Mouse (Mus musculus) kidney, embryonic 15.5 days (tissue): ENCODE measurements around the gene Pold1. TPM values are rescaled to one million over a fixed set of nuclear protein-coding genes. Genes with fewer than 3 reads are reported as not detected.

Experiments
- ATAC-seq: fragments of 200-750 bp; cut with Nextera tagmentation; replicated peaks from 2 replicates; pipeline ENCODE4 v1.8.0; 2017; ENCODE audit warnings: moderate TSS enrichment; ENCODE audit not compliant: low FRiP score
- H3K27ac ChIP-seq: fragments of 300-500 bp; sonication (generic); 2 replicates; pipeline ENCODE4 v1.5.1; 2015; ENCODE audit warnings: mild to moderate bottlenecking, inconsistent platforms
- H3K27me3 ChIP-seq: fragments of 300-500 bp; sonication (generic); 2 replicates; pipeline ENCODE4 v1.6.1; 2015; ENCODE audit warnings: inconsistent platforms
- H3K36me3 ChIP-seq: fragments of 300-500 bp; sonication (generic); 2 replicates; pipeline ENCODE4 v1.6.1; 2015; ENCODE audit warnings: inconsistent platforms
- H3K4me1 ChIP-seq: fragments of 300-500 bp; sonication (generic); 2 replicates; pipeline ENCODE4 v1.6.1; 2015; ENCODE audit warnings: inconsistent platforms
- H3K4me2 ChIP-seq: fragments of 300-500 bp; sonication (generic); 2 replicates; pipeline ENCODE4 v1.6.1; 2015; ENCODE audit warnings: moderate library complexity, mild to moderate bottlenecking, inconsistent platforms
- H3K4me3 ChIP-seq: fragments of 300-500 bp; sonication (generic); replicated peaks from 2 replicates; pipeline ENCODE4 v1.5.1; 2015; ENCODE audit warnings: mild to moderate bottlenecking, inconsistent platforms
- H3K9ac ChIP-seq: fragments of 300-500 bp; sonication (generic); 2 replicates; pipeline ENCODE4 v1.6.1; 2015; ENCODE audit warnings: mild to moderate bottlenecking, inconsistent platforms
- H3K9me3 ChIP-seq: fragments of 300-500 bp; sonication (generic); replicated peaks from 2 replicates; pipeline ENCODE4 v1.6.1; 2016; ENCODE audit warnings: inconsistent platforms
- WGBS: fragments of 180-500 bp; shearing (Covaris S2); methylation state at CpG from one replicate; pipeline ENCODE4 v1.1.7; 2015; ENCODE audit warnings: mixed read lengths; 5-methylcytosine and 5-hydroxymethylcytosine counted together
- polyA plus RNA-seq: library from polyadenylated mRNA; unstranded; fragments of >200 nt; fragmentation: Nextera tagmentation; extraction: Ambion mirVana; gene quantifications from 2 replicates; pipeline ENCODE4 v1.2.1, GENCODE M21; 2015

Gene Pold1
- polyA plus RNA-seq, 1 experiment from 2014 or later, result 101 TPM

DNA sequence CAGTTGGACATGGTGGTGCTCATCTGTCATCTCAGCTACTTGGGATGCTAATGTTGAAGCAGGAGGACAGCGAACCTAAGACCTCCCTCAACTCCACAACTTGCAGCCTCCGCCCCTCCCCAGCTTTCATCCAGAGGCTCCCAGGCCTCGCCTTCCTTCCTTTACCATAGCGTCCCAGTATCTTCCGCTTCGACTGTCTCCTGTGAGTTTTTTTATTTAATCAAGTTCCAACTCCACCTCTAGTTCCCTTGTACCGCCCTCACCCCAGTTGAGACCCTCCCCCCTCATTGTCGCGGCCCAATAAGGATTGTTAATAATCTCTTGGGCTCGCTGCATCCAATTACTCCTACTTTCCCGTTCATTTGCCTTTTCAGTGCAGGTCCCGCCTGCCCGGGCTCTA is 41.3 kb upstream of the Pold1 start:
- Histone ChIP-seq H3K36me3 (no peaks in the 10 kb centered on the region), H3K9me3 (no peaks in the 10 kb centered on the region), H3K4me3 (peak overlapping the region; percentile 56), H3K9ac (no peak overlapping the region), H3K4me1 (peaks cover 58% of the 10 kb centered on the region), H3K27me3 (peaks cover 92% of the 10 kb centered on the region), H3K4me2 (peak overlapping the region; percentile 97), H3K27ac (no peak overlapping the region)
- WGBS, result 4% methylated on average over 13 of the region's 13 CpGs
- no peak for ATAC-seq

DNA sequence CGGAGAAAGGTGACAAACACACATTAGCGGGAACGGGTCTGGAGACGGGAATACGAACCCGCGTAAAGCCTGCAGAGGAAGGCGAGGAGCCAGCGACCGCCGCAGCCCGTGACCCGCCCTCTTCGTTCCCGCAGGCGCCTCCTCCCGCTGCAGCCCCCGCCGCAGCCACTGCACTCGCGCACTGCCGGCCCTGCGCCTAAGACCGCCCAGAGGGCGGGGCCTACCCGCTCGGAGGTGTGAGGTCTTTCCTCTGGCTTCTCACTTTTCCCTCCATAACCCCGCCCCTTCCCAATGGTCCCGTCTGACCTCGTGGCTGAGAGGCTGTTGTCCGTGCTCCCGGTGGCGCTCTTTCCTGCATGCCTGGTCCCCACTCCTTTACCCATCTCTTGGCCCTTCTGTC is 40.5 kb upstream of the Pold1 start:
- peak; percentile 30 for ATAC-seq
- Histone ChIP-seq H3K9me3 (no peaks in the 10 kb centered on the region), H3K4me1 (peaks cover 56% of the 10 kb centered on the region), H3K4me2 (peak overlapping the region; percentile 97), H3K27me3 (peaks cover 98% of the 10 kb centered on the region), H3K36me3 (no peaks in the 10 kb centered on the region), H3K27ac (no peak overlapping the region), H3K4me3 (peak overlapping the region; percentile 56), H3K9ac (peak overlapping the region; percentile 26; the same call in 1 of the 2 replicates)
- WGBS, result under 1% methylated on average over 27 of the region's 33 CpGs

DNA sequence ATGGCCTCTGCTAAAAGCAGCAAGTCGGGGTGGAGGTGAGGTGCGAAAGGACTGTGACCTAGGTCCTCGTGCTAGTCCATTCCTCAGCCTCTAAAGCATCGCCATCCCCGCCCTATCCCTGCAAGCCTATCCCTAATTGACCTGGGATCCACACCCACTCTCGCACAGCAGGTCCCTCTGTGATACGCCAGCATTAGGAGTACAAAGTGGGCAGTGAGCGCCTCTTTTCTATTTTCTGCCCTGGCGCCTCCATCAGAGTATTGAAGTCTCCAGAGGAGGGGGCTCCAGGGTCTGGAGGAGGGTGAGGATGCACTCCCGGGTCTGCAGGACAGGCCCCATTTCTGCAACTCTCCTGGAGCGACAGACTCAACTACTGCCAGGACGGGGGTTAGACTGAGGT is 39.7 kb upstream of the Pold1 start:
- WGBS, result 4% methylated on average over 12 of the region's 12 CpGs
- H3K4me3 ChIP-seq, result peak overlapping the region; percentile 56
- H3K36me3 ChIP-seq, result no peaks in the 10 kb centered on the region
- H3K9me3 ChIP-seq, result no peaks in the 10 kb centered on the region
- peaks cover 91% of the 10 kb centered on the region for H3K27me3 ChIP-seq
- ATAC-seq, result no peak
- H3K27ac ChIP-seq, result no peak overlapping the region
- H3K4me1 ChIP-seq, result peaks cover 50% of the 10 kb centered on the region
- no peak overlapping the region for H3K9ac ChIP-seq
- peak overlapping the region; percentile 97 for H3K4me2 ChIP-seq

DNA sequence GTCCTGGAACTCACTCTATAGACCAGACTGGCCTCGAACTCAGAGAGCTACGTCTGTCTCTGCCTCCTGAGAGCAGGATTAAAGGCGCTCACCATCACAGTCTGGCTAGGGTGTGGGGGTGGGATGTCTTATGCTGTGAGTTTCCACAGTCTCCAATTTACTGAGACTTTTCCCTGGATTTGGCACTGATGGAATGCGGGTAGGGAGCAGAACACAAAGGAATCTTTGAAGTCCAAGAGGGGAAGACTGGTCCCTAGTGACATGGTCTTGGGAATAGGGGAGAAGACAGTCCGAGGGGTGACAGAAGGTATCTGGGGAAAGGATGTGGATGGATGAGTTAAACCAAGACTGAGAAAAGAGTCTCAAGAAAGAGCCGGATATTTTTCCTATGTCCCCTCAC is 39.0 kb upstream of the Pold1 start:
- Histone ChIP-seq H3K4me2 (peak overlapping the region; percentile 97), H3K4me1 (peaks cover 46% of the 10 kb centered on the region), H3K9ac (no peak overlapping the region), H3K27ac (no peak overlapping the region), H3K9me3 (no peaks in the 10 kb centered on the region), H3K27me3 (peaks cover 85% of the 10 kb centered on the region), H3K4me3 (no peak overlapping the region; the same call in 1 of the 2 replicates), H3K36me3 (no peaks in the 10 kb centered on the region)
- WGBS, result 38% methylated on average over 6 of the region's 6 CpGs
- no peak for ATAC-seq

DNA sequence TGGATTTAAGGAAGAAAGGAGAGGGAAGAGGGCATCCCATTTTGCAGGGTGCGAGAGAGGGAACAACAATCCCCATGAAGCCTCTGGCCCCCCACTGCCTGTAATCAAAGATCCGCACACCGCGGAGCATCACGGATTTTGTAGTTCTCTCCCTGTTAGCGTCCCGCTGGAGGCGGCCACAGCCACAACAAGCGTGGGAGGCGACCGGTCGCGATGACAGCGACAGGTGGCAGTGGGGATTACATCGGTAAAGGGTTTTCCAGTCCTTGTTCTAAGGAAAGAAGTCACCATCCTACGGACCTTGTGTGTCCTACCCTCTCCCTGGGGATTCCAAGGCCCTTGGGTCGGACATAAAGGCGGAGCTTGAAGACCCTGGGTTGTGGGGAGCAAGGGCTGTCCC is 38.3 kb upstream of the Pold1 start:
- Histone ChIP-seq H3K9ac (0 out of 2 replicates have a peak overlapping the region, but pooled peaks have one; percentile 7), H3K27me3 (peaks cover 80% of the 10 kb centered on the region), H3K9me3 (no peaks in the 10 kb centered on the region), H3K36me3 (no peaks in the 10 kb centered on the region), H3K4me3 (peak overlapping the region; percentile 34), H3K4me2 (peak overlapping the region; percentile 61), H3K27ac (no peak overlapping the region), H3K4me1 (peaks cover 46% of the 10 kb centered on the region)
- ATAC-seq, result no peak
- WGBS, result under 1% methylated on average over 18 of the region's 18 CpGs

DNA sequence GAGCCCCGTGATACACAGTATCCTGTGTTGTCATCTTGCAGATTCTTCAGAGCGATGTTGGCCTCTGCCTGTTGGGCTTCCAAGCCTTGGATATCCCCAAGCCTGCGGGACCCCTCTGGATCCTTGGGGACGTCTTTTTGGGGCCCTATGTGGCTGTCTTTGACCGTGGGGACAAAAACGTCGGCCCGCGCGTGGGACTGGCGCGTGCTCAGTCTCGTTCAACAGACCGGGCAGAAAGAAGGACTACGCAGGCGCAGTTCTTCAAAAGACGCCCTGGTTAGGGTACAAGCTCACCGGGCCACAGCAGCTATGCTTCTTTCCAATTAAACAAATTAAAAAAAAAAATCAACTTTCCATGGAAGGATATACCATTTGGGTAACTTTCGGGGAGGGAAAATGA is 37.9 kb upstream of the Pold1 start:
- H3K27ac ChIP-seq, result no peak overlapping the region
- peaks cover 76% of the 10 kb centered on the region for H3K27me3 ChIP-seq
- peak overlapping the region; percentile 34 for H3K4me3 ChIP-seq
- no peaks in the 10 kb centered on the region for H3K36me3 ChIP-seq
- H3K9me3 ChIP-seq, result no peaks in the 10 kb centered on the region
- peak overlapping the region; percentile 61 for H3K4me2 ChIP-seq
- WGBS, result 15% methylated on average over 19 of the region's 19 CpGs
- no peak for ATAC-seq
- H3K4me1 ChIP-seq, result peaks cover 44% of the 10 kb centered on the region
- no peak overlapping the region for H3K9ac ChIP-seq

DNA sequence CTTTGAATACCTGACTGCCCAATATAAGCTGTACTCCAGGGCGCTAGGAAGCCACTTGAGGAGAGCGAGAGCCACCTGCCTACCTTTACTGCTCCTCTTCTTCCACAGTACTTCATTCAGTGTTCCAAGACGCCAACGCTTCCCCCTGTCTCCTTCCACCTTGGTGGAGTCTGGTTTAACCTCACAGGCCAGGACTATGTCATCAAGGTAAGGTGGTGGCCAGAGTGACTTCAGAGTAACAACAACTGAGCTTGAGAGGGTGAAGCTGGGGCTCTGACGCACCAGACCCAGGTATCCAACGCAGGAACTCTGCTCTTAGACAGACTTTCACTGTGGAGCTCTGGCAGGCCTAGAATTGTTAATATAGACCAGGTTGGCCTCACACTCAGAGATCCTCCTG is 37.0 kb upstream of the Pold1 start:
- Histone ChIP-seq H3K36me3 (no peaks in the 10 kb centered on the region), H3K4me1 (peaks cover 35% of the 10 kb centered on the region), H3K27ac (no peak overlapping the region), H3K4me3 (no peak overlapping the region), H3K4me2 (no peak overlapping the region), H3K9ac (no peak overlapping the region), H3K27me3 (peaks cover 75% of the 10 kb centered on the region), H3K9me3 (no peaks in the 10 kb centered on the region)
- no peak for ATAC-seq
- WGBS, result 95% methylated on average over 6 of the region's 6 CpGs

DNA sequence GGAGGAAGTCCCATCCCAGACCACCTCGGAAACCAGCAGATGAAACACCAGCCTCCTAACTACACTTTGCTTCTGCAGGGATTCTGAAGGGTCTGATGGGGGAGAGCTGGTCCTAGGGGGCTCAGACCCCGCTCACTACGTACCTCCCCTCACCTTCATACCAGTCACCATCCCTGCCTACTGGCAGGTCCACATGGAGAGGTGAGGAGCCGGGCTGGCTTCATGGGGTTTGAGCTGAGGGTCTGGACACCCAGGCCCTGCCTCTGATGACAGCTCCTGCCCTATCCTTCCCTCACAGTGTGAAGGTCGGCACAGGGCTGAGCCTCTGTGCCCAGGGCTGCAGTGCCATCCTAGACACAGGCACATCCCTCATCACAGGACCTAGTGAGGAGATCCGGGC is 36.3 kb upstream of the Pold1 start:
- no peak overlapping the region for H3K4me2 ChIP-seq
- H3K9me3 ChIP-seq, result no peaks in the 10 kb centered on the region
- 90% methylated on average over 6 of the region's 6 CpGs for WGBS
- no peak for ATAC-seq
- H3K4me1 ChIP-seq, result peaks cover 29% of the 10 kb centered on the region
- H3K36me3 ChIP-seq, result no peaks in the 10 kb centered on the region
- peaks cover 70% of the 10 kb centered on the region for H3K27me3 ChIP-seq
- no peak overlapping the region for H3K9ac ChIP-seq
- H3K27ac ChIP-seq, result no peak overlapping the region
- H3K4me3 ChIP-seq, result no peak overlapping the region

DNA sequence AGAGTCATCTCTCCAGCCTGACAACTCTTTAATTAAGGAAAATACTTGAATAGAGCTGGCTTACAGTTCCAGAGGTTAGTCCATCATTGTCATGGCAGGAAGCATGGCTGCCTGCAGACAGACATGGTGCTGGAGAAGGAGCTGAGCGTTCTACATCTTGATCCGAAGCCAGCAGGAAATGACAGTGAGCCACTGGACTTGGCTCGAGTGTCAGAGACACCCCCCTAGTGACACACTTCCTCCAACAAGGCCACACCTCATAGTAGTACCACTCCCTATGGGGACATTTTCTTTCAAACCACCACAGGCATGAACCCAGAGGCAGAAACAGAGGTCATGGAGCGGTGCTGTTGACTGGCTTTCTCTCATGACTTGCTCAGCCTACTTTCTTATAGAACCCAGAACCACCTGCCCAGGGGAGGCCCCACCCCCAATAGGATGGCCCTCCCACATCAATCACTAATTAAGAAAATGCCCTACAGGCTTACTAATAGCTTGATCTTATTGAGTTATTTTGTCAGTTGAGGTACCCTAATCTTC is 35.7 kb upstream of the Pold1 start:
- no peak for ATAC-seq
- H3K9ac ChIP-seq, result no peak overlapping the region
- H3K27me3 ChIP-seq, result peaks cover 64% of the 10 kb centered on the region
- H3K9me3 ChIP-seq, result no peaks in the 10 kb centered on the region
- H3K27ac ChIP-seq, result no peak overlapping the region
- no peaks in the 10 kb centered on the region for H3K36me3 ChIP-seq
- no peak overlapping the region for H3K4me2 ChIP-seq
- WGBS, result 78% methylated on average over 4 of the region's 4 CpGs
- peaks cover 24% of the 10 kb centered on the region for H3K4me1 ChIP-seq
- H3K4me3 ChIP-seq, result no peak overlapping the region

DNA sequence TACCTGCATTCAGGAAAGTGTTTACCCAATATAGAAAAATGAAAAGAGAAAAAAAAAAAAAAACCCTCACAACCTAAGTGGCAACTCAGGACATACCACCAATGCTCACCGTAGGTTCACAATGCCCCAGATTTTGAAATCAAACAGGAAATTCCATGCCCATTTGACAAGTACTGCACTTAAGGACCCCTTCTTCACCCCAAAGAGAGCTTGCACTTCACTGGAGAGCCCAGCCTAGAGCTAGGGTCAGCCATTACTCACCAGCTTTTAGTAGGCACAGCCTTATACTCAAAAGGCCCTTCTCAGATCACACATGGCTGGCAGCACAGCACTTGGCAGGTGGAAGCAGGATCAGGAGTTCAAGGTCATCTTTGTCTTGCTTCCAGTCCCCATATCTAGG is 34.5 kb upstream of the Pold1 start:
- H3K27me3 ChIP-seq, result peaks cover 53% of the 10 kb centered on the region
- no peaks in the 10 kb centered on the region for H3K36me3 ChIP-seq
- H3K4me2 ChIP-seq, result no peak overlapping the region
- H3K9ac ChIP-seq, result no peak overlapping the region
- WGBS, result 93% methylated on average over 1 of the region's 1 CpGs
- no peaks in the 10 kb centered on the region for H3K9me3 ChIP-seq
- peaks cover 12% of the 10 kb centered on the region for H3K4me1 ChIP-seq
- no peak for ATAC-seq
- no peak overlapping the region for H3K27ac ChIP-seq
- no peak overlapping the region for H3K4me3 ChIP-seq

DNA sequence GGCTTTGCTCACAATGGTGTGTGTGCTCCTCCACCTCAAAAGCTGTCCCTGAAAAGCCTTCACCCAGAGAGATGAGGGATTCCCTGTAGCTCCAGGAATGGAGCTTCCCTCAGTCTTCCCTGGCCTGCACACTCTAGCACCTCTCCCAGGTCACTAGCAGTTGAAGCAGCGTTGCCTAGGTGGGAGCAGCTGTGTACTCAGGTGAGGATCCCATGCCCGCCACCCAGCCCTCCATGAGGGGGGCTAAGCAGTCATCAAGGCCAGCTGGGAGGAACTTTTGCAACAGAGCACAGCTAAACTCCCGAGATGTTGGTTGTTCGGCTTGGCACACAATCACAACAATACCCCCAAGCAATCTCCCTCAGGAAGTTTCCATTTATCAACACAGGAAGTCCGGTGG is 34.1 kb upstream of the Pold1 start:
- H3K4me3 ChIP-seq, result no peak overlapping the region
- 77% methylated on average over 5 of the region's 5 CpGs for WGBS
- H3K27me3 ChIP-seq, result peaks cover 48% of the 10 kb centered on the region
- no peak overlapping the region for H3K9ac ChIP-seq
- no peak for ATAC-seq
- H3K27ac ChIP-seq, result no peak overlapping the region
- peaks cover 11% of the 10 kb centered on the region for H3K4me1 ChIP-seq
- no peaks in the 10 kb centered on the region for H3K9me3 ChIP-seq
- H3K36me3 ChIP-seq, result no peaks in the 10 kb centered on the region
- H3K4me2 ChIP-seq, result no peak overlapping the region

DNA sequence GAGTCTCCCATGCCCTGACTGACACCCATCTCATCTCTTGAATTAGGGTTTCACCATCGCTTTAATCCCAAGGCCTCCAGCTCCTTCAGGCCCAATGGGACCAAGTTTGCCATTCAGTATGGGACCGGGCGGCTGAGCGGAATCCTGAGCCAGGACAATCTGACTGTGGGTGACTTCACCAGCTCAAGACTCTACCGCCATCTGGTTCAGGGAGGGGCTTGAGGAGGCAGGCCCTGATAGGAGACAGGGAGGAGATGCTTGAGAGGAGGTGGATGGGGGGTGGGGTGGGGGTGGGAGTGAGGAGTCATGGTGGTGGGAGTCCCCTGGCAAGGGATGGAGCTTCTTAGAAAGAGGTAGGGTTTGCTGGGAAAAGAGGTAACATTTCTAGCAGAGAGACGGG is 33.0 kb upstream of the Pold1 start:
- H3K27me3 ChIP-seq, result peaks cover 37% of the 10 kb centered on the region
- H3K4me1 ChIP-seq, result peaks cover 3% of the 10 kb centered on the region
- ATAC-seq, result no peak
- no peaks in the 10 kb centered on the region for H3K36me3 ChIP-seq
- H3K4me2 ChIP-seq, result no peak overlapping the region
- no peak overlapping the region for H3K4me3 ChIP-seq
- 79% methylated on average over 6 of the region's 6 CpGs for WGBS
- H3K27ac ChIP-seq, result no peak overlapping the region
- no peak overlapping the region for H3K9ac ChIP-seq
- no peaks in the 10 kb centered on the region for H3K9me3 ChIP-seq

DNA sequence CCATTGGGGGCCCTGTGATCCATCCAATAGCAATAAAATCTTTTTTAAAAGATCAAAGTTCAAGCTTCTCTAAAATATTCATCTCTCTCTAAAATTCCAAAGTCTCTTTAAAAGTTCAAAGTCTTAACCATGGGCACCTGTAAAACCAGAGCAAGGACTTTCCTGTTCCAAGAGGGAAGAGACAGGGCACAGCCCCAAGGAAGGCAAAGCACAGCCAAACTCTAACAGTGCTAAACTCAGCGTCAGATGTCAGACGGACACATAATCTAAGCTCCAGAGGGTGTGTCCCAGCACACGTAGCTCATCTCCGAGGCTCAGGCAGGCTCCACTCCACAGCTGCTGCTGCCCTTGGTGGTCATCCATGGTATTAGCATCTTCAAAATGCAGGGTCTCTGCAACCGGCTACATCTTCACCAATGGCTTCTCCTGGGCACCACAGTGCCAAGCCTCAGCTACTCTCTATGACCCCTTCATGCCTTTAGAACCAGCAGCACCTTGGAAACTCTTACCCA is 27.7 kb upstream of the Pold1 start:
- H3K27ac ChIP-seq, result no peak overlapping the region
- 50% methylated on average over 5 of the region's 5 CpGs for WGBS

More for the DNA sequence above, 27.7 kb upstream of the Pold1 start:
- no peak overlapping the region for H3K4me3 ChIP-seq
- peaks cover 4% of the 10 kb centered on the region; the same call in 1 of the 2 replicates for H3K4me1 ChIP-seq
- H3K36me3 ChIP-seq, result no peaks in the 10 kb centered on the region
- H3K9me3 ChIP-seq, result no peaks in the 10 kb centered on the region
- H3K9ac ChIP-seq, result no peak overlapping the region
- 0 out of 2 replicates have a peak, but pooled peaks cover 9% of the 10 kb centered on the region for H3K27me3 ChIP-seq
- no peak for ATAC-seq
- H3K4me2 ChIP-seq, result no peak overlapping the region
